ENCODE assay signal across 9 mouse cellular contexts in the genomic region with DNA sequence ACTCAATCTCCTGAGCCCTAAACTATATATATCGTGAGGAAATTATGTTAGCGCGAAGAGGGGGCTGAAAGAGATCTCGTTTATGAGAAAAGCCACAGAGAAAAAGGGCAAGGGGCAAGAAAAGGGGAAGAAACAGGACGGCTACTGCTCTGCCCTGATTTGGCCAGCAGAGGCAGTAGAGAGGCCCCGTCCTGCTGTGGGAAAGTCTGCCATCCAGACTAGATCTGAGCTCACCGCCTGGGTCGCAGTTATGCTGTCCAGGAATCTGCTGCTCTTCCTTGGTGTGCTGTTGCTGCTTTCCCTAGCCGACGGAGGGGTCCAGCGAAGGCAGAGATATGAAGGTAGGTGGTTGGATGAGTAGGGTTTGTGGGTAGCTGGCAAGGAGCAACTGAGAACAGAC. TPM values are rescaled to one million over a fixed set of nuclear protein-coding genes. Genes with fewer than 3 reads are reported as not detected.
DNase-seq lines count a peak whose midpoint lies in the region; ATAC-seq and TF ChIP-seq lines count a peak whose summit lies in the region.
"Had no signal": no experiment of that assay in that cellular context is flagged by ENCODE, and none has a peak within 500 bp of the region (broad histone marks: within the 10 kb centered on the region; RNA-seq: fewer than 3 reads in every experiment).

A gene (plus strand): TSS at position 189 of the 400 bp plus-strand sequence.

- H3K4me2 ChIP-seq in hindbrain, embryonic 16.5 days (ENCODE audit: low read length) = no peak within 1 kb of the TSS
- no peak within 1 kb of the TSS for H3K4me2 ChIP-seq in limb, embryonic 11.5 days (ENCODE audit: low read depth, severe bottlenecking)

- H3K27ac ChIP-seq in hindbrain, embryonic 10.5 days = no peak within 1 kb of the TSS
- H3K27ac ChIP-seq in hindbrain, embryonic 16.5 days (ENCODE audit: low read depth, low read length) = no peak within 1 kb of the TSS
- H3K27ac ChIP-seq in limb, embryonic 11.5 days (replicated peaks; ENCODE audit: low read depth, low read length) = no peak within 1 kb of the TSS
- no peak within 1 kb of the TSS for H3K27ac ChIP-seq in olfactory bulb, adult 2 months (ENCODE audit: insufficient read depth, low read depth, low read length)

- ATAC-seq in hindbrain, embryonic 16.5 days = no peak
- ATAC-seq in limb, embryonic 11.5 days (ENCODE audit: insufficient number of reproducible peaks, low FRiP score, low TSS enrichment, low read depth) = no peak

- DNase-seq in hindbrain, embryonic 10.5 days (ENCODE audit: low spot score) = peak; percentile 63
- DNase-seq in B cell, adult 2 months = peak; percentile 69 to 72
- peak; percentile 44 to 48 for DNase-seq in adrenal gland, adult 18-20 months (ENCODE audit: low spot score in 2 of 2)
- peak; percentile 61 for DNase-seq in embryo, embryonic 9.5 days (ENCODE audit: extremely low spot score)
- peak; percentile 76 for DNase-seq in limb, embryonic 11.5 days (ENCODE audit: low spot score)
- DNase-seq in Muller cell, postnatal 12 days (ENCODE audit: inconsistent ontology term) = no peak

- H3K9ac ChIP-seq in hindbrain, embryonic 16.5 days (ENCODE audit: low read depth, low read length) = no peak within 1 kb of the TSS
- no peak within 1 kb of the TSS for H3K9ac ChIP-seq in limb, embryonic 11.5 days (ENCODE audit: low read length)

- 19% methylated on average over 11 of the region's 11 CpGs for WGBS in hindbrain, embryonic 10.5 days
- 20% methylated on average over 11 of the region's 11 CpGs for WGBS in hindbrain, embryonic 16.5 days
- WGBS in limb, embryonic 11.5 days = 17% methylated on average over 11 of the region's 11 CpGs
- WGBS in olfactory bulb, adult 2 months = 14% methylated on average over 11 of the region's 11 CpGs

- H3K4me3 ChIP-seq in hindbrain, embryonic 10.5 days = no peak within 1 kb of the TSS
- H3K4me3 ChIP-seq in hindbrain, embryonic 16.5 days (ENCODE audit: low read length) = no peak within 1 kb of the TSS
- H3K4me3 ChIP-seq in limb, embryonic 11.5 days (ENCODE audit: low read depth, low read length) = no peak within 1 kb of the TSS
- H3K4me3 ChIP-seq in olfactory bulb, adult 2 months (ENCODE audit: insufficient read depth, low read depth, low read length) = no peak within 1 kb of the TSS

- peak; percentile 38; the same call in 1 of the 2 replicates for TF ChIP-seq CTCF in olfactory bulb, adult 2 months (IDR thresholded peaks at IDR 0.05; ENCODE audit: insufficient read depth, low read depth, low read length)

- no peaks in the 10 kb centered on the region for H3K4me1 ChIP-seq in hindbrain, embryonic 10.5 days (replicated peaks)
- H3K4me1 ChIP-seq in hindbrain, embryonic 16.5 days (ENCODE audit: control insufficient read depth, insufficient read depth, low read depth, low read length) = no peaks in the 10 kb centered on the region
- H3K4me1 ChIP-seq in limb, embryonic 11.5 days (ENCODE audit: control insufficient read depth, insufficient read depth, low read length) = no peaks in the 10 kb centered on the region
- no peaks in the 10 kb centered on the region for H3K4me1 ChIP-seq in olfactory bulb, adult 2 months (ENCODE audit: control insufficient read depth, insufficient read depth, low read length)

- H3K9me3 ChIP-seq in hindbrain, embryonic 10.5 days = no peaks in the 10 kb centered on the region
- H3K9me3 ChIP-seq in hindbrain, embryonic 16.5 days (ENCODE audit: control insufficient read depth, low read length) = no peaks in the 10 kb centered on the region
- no peaks in the 10 kb centered on the region for H3K9me3 ChIP-seq in limb, embryonic 11.5 days (ENCODE audit: control insufficient read depth, low read length)

- no peak for TF ChIP-seq POLR2A in olfactory bulb, adult 2 months (IDR thresholded peaks at IDR 0.05; ENCODE audit: insufficient read depth, low read depth, low read length)

- no peaks in the 10 kb centered on the region for H3K36me3 ChIP-seq in hindbrain, embryonic 10.5 days
- H3K36me3 ChIP-seq in hindbrain, embryonic 16.5 days (ENCODE audit: control insufficient read depth, insufficient read depth, low read length) = no peaks in the 10 kb centered on the region
- H3K36me3 ChIP-seq in limb, embryonic 11.5 days (ENCODE audit: control insufficient read depth, insufficient read depth, low read length) = no peaks in the 10 kb centered on the region

- 0 out of 2 replicates have a peak, but pooled peaks cover 3% of the 10 kb centered on the region for H3K27me3 ChIP-seq in hindbrain, embryonic 10.5 days (ENCODE audit: insufficient read depth, poor library complexity, severe bottlenecking)
- H3K27me3 ChIP-seq in hindbrain, embryonic 16.5 days (replicated peaks; ENCODE audit: control insufficient read depth, insufficient read depth, low read length) = no peaks in the 10 kb centered on the region
- H3K27me3 ChIP-seq in limb, embryonic 11.5 days (ENCODE audit: control insufficient read depth, insufficient read depth, low read length) = no peaks in the 10 kb centered on the region

RNA-seq across cellular contexts. Expression of the gene that starts here (rescaled TPM):
- polyA plus RNA-seq in hindbrain, embryonic 10.5 days (2016; fragmentation: Nextera tagmentation; extraction: Ambion mirVana) = 0.51 TPM in 1 of 2 replicates, not detected in the other
- polyA plus RNA-seq in hindbrain, embryonic 16.5 days (2015; fragmentation: Nextera tagmentation; extraction: Ambion mirVana) = not detected in 2 replicates
- total RNA-seq in adrenal gland, adult 18-20 months (2021) = not detected
- not detected in 2 replicates for polyA plus RNA-seq in limb, embryonic 11.5 days (2014; fragmentation: Nextera tagmentation; extraction: Ambion mirVana)
- not detected in 2 replicates for polyA plus RNA-seq in olfactory bulb, adult 2 months (2012; ENCODE audit: insufficient read depth, insufficient read length, low replicate concordance, missing spikeins)
- total RNA-seq: left cerebral cortex, postnatal 10 days had no signal

Comparison
In these comparisons a context has a peak if more than half of its experiments do, and no peak if none do; other contexts are left out.
1. Peak in DNase-seq in hindbrain, embryonic 10.5 days; RNA of the gene not detected or under 1 TPM.
2. Peak in DNase-seq in adrenal gland, adult 18-20 months; RNA of the gene not detected or under 1 TPM.
3. Peak in DNase-seq in limb, embryonic 11.5 days; RNA of the gene not detected or under 1 TPM.